Mouse (Mus musculus) midbrain, embryonic 14.5 days (tissue): ENCODE measurements around the gene Anapc5. TPM values are rescaled to one million over a fixed set of nuclear protein-coding genes. Genes with fewer than 3 reads are reported as not detected.
A peak's percentile ranks its signal among the peaks of the same experiment; 100 is the strongest.

ENCODE experiments used
- ATAC-seq: fragments of 200-750 bp; cut with Nextera tagmentation; 2 replicates; pipeline ENCODE4 v1.8.0; 2017; ENCODE audit warnings: moderate number of reproducible peaks, moderate library complexity; ENCODE audit not compliant: low FRiP score, low TSS enrichment
- DNase-seq: peaks from one replicate; pipeline ENCODE4 v3.0.0-alpha.2; 2015
- H3K27ac ChIP-seq: fragments of 300-500 bp; sonication (generic); replicated peaks from 2 replicates; pipeline ENCODE4 v1.5.1; 2014; ENCODE audit warnings: mild to moderate bottlenecking, low read depth, low read length, moderate library complexity
- H3K27me3 ChIP-seq: fragments of 300-500 bp; sonication (generic); 2 replicates; pipeline ENCODE4 v1.6.1; 2014; ENCODE audit warnings: low read length, control low read depth, mixed read lengths; ENCODE audit not compliant: control insufficient read depth, insufficient read depth
- H3K36me3 ChIP-seq: fragments of 300-500 bp; sonication (generic); 2 replicates; pipeline ENCODE4 v1.6.1; 2014; ENCODE audit warnings: low read length, control low read depth; ENCODE audit not compliant: control insufficient read depth, insufficient read depth
- H3K4me1 ChIP-seq: fragments of 300-500 bp; sonication (generic); 2 replicates; pipeline ENCODE4 v1.6.1; 2014; ENCODE audit warnings: mild to moderate bottlenecking, antibody characterized with exemption, low read length, control low read depth; ENCODE audit not compliant: control insufficient read depth, insufficient read depth
- H3K4me2 ChIP-seq: fragments of 300-500 bp; sonication (generic); 2 replicates; pipeline ENCODE4 v1.6.1; 2014; ENCODE audit warnings: mild to moderate bottlenecking, low read length, moderate library complexity
- H3K4me3 ChIP-seq: fragments of 300-500 bp; sonication (generic); replicated peaks from 2 replicates; pipeline ENCODE4 v1.5.1; 2014; ENCODE audit warnings: low read depth, low read length
- H3K9ac ChIP-seq: fragments of 300-500 bp; sonication (generic); replicated peaks from 2 replicates; pipeline ENCODE4 v1.6.1; 2014; ENCODE audit warnings: mild to moderate bottlenecking, low read length, moderate library complexity
- H3K9me3 ChIP-seq: fragments of 300-500 bp; sonication (generic); 2 replicates; pipeline ENCODE4 v1.6.1; 2016; ENCODE audit warnings: low read length, control low read depth, mixed read lengths; ENCODE audit not compliant: control insufficient read depth
- WGBS: fragments of 180-500 bp; shearing (Covaris S2); extraction: QIAGEN DNeasy Blood & Tissue Kit; methylation state at CpG from one replicate; pipeline ENCODE4 v1.1.7; 2014; 5-methylcytosine and 5-hydroxymethylcytosine counted together
- polyA plus RNA-seq: library from polyadenylated mRNA; unstranded; fragments of >200 nt; fragmentation: Nextera tagmentation; extraction: Ambion mirVana; gene quantifications from 2 replicates; pipeline ENCODE4 v1.2.1, GENCODE M21; 2014

Gene Anapc5
- polyA plus RNA-seq, result 445 and 535 TPM in 2 replicates

DNA sequence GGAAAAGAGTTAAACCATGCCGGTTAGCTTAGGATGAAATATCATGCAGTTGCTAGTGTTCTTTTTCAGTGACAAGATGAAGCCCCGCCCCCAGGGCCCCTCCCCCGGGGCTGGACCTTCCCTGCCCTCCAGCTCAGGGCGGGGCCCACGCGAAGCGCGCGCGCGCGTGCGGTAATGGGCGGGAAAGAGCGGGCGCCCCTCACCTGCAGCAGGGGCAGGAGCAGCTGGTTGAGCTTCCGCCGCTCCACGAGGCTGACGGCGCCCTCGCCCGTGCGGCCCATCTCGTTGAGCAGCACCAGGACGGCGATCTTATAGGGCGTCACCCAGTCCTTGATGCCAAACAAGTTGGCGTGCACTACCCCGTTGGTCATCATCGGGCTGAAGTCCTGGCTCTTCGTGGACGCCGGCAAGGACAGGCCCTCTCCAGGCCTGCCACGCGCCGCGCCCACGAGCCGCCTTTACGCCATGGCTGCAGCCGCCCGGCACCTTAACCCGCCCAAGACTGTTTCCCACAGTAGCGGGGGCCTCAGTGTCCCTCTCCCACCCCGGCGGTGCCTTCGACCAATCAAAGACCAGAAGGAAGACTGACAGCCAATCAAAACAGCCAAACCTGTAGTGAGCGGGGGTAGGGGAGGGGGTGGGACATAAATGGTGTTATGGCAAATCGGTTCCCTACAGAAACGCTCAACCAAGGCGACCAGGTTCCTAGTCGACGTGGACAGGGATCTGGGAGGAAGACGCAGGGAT is at the start of gene Anapc5:
TSS of gene Anapc5 (minus strand) at position 563 of the 747 bp plus-strand sequence.
- no peaks in the 10 kb centered on the region for H3K9me3 ChIP-seq
- no peaks in the 10 kb centered on the region for H3K27me3 ChIP-seq
- peaks cover 12% of the 10 kb centered on the region for H3K4me1 ChIP-seq
- ATAC-seq (peak; percentile 99), DNase-seq (peak; percentile 97)
- peaks cover 32% of the 10 kb centered on the region for H3K36me3 ChIP-seq
- under 1% methylated on average over 55 of the region's 55 CpGs for WGBS
- peak within 1 kb of the TSS; percentile 87 for H3K4me3 ChIP-seq
- peak within 1 kb of the TSS; percentile 96 for H3K27ac ChIP-seq
- peak within 1 kb of the TSS; percentile 59 for H3K4me2 ChIP-seq
- H3K9ac ChIP-seq, result peak within 1 kb of the TSS; percentile 88

DNA sequence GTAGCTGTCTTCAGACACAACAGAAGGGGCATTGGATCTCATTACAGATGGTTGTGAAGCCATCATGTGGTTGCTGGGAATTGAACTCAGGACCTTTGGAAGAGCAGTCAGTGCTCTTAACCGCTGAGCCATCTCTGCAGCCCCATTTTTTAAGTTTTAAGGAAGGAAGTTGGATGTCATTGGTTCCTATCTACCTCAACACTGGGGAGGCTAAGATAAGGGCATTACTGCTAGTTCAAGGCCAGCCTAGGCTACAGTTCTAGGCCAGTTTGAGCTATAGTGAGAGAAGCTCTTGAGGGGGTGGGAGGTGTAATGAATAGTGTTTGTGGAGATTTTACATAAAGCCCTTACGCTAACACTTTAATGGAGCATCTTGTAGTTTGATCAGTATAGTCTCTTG is 41.9 kb upstream of the Anapc5 start:
- H3K4me2 ChIP-seq, result no peak overlapping the region
- H3K27me3 ChIP-seq, result no peaks in the 10 kb centered on the region
- 96% methylated on average over 2 of the region's 2 CpGs for WGBS
- no peak for ATAC-seq
- no peak for DNase-seq
- H3K9me3 ChIP-seq, result no peaks in the 10 kb centered on the region
- no peaks in the 10 kb centered on the region for H3K4me1 ChIP-seq
- no peak overlapping the region for H3K9ac ChIP-seq
- H3K4me3 ChIP-seq, result no peak overlapping the region
- H3K36me3 ChIP-seq, result peaks cover 55% of the 10 kb centered on the region
- H3K27ac ChIP-seq, result no peak overlapping the region

DNA sequence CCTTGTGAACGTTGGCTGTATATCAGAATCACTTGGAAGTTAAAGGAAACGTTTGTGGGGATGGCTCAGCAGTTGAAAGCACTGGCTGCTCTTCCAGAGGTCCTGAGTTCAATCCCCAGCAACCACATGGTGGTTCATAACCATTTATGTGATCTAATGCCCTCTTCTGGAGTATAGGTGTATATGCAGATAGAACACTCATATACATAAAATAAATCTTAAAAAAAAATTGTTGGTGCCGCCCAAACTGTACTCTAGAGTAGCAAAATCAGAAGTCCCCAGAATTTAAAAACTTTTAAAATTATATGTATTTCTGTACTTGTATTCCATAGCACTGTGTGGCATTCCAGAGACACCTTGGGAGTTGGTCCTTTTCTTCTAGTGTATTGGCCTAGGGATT is 34.7 kb upstream of the Anapc5 start:
- no peak overlapping the region for H3K4me3 ChIP-seq
- no peak overlapping the region for H3K27ac ChIP-seq
- H3K36me3 ChIP-seq, result no peaks in the 10 kb centered on the region
- no peaks in the 10 kb centered on the region for H3K9me3 ChIP-seq
- no peak overlapping the region for H3K4me2 ChIP-seq
- no peak overlapping the region for H3K9ac ChIP-seq
- WGBS, result 83% methylated on average over 3 of the region's 3 CpGs
- no peak for DNase-seq
- no peaks in the 10 kb centered on the region for H3K27me3 ChIP-seq
- peaks cover 13% of the 10 kb centered on the region for H3K4me1 ChIP-seq
- no peak for ATAC-seq

DNA sequence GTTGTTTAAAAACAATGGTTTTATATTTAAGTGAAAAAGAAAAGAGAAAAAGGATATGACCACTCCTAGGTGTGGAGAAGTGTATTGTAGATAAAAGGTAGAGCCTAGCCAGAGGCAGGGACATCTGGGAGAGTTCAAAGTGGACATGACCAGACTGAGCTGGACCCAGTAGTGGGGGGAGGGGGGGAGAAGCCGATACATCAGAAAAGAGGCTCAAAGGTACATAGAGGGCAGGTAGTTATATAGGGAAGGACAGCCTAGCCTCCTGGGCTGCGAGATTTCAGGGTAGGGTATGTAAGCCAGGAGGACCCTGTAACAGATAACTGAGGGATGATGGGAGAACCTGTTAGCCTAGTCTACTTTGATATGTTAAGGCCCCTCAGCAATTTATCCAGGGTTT is 31.5 kb upstream of the Anapc5 start:
- Histone ChIP-seq H3K27ac (no peak overlapping the region), H3K4me1 (peaks cover 21% of the 10 kb centered on the region), H3K9ac (no peak overlapping the region), H3K9me3 (no peaks in the 10 kb centered on the region), H3K4me2 (no peak overlapping the region), H3K36me3 (no peaks in the 10 kb centered on the region), H3K4me3 (no peak overlapping the region), H3K27me3 (no peaks in the 10 kb centered on the region)
- no peak for DNase-seq
- ATAC-seq, result no peak
- WGBS, result 96% methylated on average over 2 of the region's 2 CpGs

DNA sequence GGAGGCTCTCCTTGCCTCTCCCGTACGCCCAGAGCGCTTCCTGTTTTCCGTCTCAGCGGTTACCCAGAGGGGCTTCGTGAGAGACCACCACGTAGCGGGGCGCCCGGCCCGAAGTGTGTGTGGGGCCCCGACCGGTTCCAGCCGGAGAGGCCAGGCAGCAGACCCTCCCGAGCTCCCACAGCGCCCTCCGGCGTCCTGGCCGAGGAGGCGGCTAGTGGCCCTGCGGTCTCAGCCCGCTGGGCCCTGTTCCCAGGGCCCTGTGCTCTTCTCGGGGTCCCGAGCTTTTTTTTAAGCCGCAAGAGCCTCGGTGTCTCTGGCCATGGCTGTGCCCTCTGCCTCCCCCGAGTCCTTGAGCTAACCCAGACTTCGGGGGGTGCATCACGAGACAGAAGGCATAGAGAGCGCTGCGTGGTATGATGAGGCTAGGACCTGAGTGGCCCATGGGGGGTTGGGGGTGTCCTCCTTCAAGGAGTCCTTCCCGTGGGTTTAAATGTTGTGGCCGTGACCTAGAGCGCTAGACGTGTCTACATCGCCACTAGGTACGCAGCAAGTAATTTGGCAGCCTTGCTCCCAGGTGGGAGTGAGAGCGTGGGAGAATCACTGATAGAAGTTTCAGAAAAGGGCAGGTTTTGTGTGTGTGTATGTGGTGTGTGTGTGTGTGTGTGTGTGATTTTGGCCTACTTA is 29.3 kb upstream of the Anapc5 start:
- 1% methylated on average over 38 of the region's 38 CpGs for WGBS
- peak overlapping the region; percentile 92 for H3K9ac ChIP-seq
- DNase-seq, result no peak
- peak overlapping the region; percentile 76 for H3K4me3 ChIP-seq
- peak; percentile 84 for ATAC-seq
- H3K27ac ChIP-seq, result peak overlapping the region; percentile 92
- H3K4me1 ChIP-seq, result peaks cover 21% of the 10 kb centered on the region
- H3K4me2 ChIP-seq, result peak overlapping the region; percentile 97
- H3K9me3 ChIP-seq, result no peaks in the 10 kb centered on the region
- no peaks in the 10 kb centered on the region for H3K36me3 ChIP-seq
- no peaks in the 10 kb centered on the region for H3K27me3 ChIP-seq

DNA sequence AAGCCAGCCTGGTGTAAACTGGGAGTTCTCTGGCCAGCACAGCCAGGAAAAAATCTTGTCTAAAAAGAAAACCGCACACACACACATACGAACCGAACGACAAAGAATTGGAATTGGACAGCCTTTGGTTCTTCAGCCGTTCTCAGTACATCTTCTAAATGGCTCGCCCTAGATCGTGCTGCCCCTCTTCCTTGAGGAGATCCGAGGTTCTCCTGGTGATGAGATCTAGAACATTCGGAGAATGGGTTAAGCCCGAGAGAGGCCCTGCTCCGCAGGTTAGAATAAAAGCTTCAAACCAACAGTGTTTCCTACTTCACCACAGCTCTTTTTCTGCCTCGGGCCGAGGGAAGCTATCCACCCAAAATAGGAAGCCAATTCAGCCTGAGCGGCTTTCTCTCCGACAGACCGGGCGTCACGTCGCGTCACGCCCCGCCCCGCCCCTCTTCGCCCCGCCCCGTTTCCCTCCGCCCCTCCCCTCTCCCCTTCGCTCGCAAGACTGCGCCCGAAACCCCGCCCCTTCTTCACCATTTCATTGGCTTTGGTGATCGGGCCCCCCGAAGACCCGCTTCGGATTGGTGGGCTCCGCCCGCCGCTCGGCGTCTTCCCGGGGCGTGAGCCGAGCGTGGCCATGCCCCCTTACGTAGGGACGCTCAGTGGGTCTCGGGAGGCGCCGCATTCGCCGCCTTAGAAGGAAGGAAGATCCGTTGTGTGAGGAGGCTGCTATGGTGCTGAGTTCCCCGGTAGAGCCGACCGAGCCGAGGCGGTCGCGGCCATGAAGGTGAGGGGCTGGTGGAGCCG is 28.6 kb upstream of the Anapc5 start, which contains the start of gene Rnf34:
TSS of gene Rnf34 (plus strand) at position 528 of the 798 bp plus-strand sequence.
- H3K27me3 ChIP-seq, result no peaks in the 10 kb centered on the region
- peaks cover 21% of the 10 kb centered on the region for H3K4me1 ChIP-seq
- H3K9me3 ChIP-seq, result no peaks in the 10 kb centered on the region
- H3K36me3 ChIP-seq, result no peaks in the 10 kb centered on the region
- ATAC-seq, result peak; percentile 100
- peak within 1 kb of the TSS; percentile 97 for H3K4me2 ChIP-seq
- WGBS, result under 1% methylated on average over 61 of the region's 61 CpGs
- peak within 1 kb of the TSS; percentile 92 for H3K9ac ChIP-seq
- DNase-seq, result peak; percentile 100
- H3K4me3 ChIP-seq, result peak within 1 kb of the TSS; percentile 76
- H3K27ac ChIP-seq, result peak within 1 kb of the TSS; percentile 92

DNA sequence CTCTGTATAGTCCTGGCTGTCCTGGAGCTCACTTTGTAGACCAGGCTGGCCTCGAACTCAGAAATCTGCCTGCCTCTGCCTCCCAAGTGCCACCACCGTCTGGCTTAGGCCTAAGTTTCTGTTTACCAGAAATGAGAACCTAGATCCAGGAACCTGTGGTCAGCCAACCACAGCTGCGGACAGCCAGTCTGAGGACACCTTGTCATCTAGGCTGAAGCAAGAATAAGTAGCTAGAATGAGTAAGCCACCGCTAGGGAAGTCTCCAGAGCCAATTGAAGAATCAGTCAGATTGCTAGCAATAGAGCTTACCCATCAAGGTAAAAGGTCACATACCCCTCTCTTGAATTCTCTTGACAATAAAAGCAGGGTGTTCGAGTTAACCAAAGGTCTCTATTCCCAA is 22.7 kb upstream of the Anapc5 start:
- Histone ChIP-seq H3K36me3 (no peaks in the 10 kb centered on the region), H3K4me2 (no peak overlapping the region), H3K4me3 (no peak overlapping the region), H3K9me3 (no peaks in the 10 kb centered on the region), H3K27me3 (no peaks in the 10 kb centered on the region), H3K9ac (no peak overlapping the region), H3K27ac (no peak overlapping the region), H3K4me1 (no peaks in the 10 kb centered on the region)
- ATAC-seq, result no peak
- no peak for DNase-seq
- 90% methylated on average over 5 of the region's 5 CpGs for WGBS

DNA sequence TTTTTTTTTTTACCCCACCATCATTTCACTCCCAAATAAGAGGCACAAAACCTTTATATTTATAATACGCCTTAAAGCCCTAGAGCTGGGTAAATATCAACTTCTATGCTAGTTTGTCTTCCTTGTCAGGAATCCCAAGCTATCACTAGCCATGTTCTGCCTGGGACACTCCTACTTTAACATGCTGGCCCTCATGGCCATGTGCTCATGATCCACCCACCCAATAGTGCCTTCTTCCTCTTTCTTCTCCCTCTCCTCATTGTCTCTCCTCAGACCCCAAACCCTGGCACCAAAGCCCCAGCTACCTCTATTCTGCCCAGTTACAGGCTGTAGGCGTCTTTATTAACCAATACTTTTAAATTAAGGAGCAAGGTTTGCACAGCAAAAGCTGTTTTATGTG is 20.0 kb upstream of the Anapc5 start:
- no peaks in the 10 kb centered on the region for H3K9me3 ChIP-seq
- WGBS, result 84% methylated on average over 2 of the region's 2 CpGs

More for the DNA sequence above, 20.0 kb upstream of the Anapc5 start:
- Histone ChIP-seq H3K4me2 (no peak overlapping the region), H3K36me3 (no peaks in the 10 kb centered on the region), H3K4me3 (no peak overlapping the region), H3K9ac (no peak overlapping the region), H3K27ac (no peak overlapping the region), H3K27me3 (no peaks in the 10 kb centered on the region), H3K4me1 (no peaks in the 10 kb centered on the region)
- ATAC-seq (no peak), DNase-seq (no peak)
